Comparison of ENCODE assay signal across 20 mouse cellular contexts in genomic region chr19:55384634-55385033, GRCm38 (mm10).
DNase-seq lines count a peak whose midpoint lies in the region; ATAC-seq and TF ChIP-seq lines count a peak whose summit lies in the region.
"Had no signal": no experiment of that assay in that cellular context is flagged by ENCODE, and none has a peak within 500 bp of the region (broad histone marks: within the 10 kb centered on the region; RNA-seq: fewer than 3 reads in every experiment).

No protein-coding gene starts in this region.

- no peaks in the 10 kb centered on the region for H3K9me3 ChIP-seq in liver, embryonic 12.5 days (replicated peaks)
- no peaks in the 10 kb centered on the region for H3K9me3 ChIP-seq in liver, embryonic 11.5 days (ENCODE audit: control insufficient read depth, low read length)
- H3K9me3 ChIP-seq in liver, embryonic 16.5 days (replicated peaks; ENCODE audit: control insufficient read depth, low read length) = no peaks in the 10 kb centered on the region
- no peaks in the 10 kb centered on the region for H3K9me3 ChIP-seq in midbrain, postnatal 0 days (ENCODE audit: low read length)
- no peaks in the 10 kb centered on the region for H3K9me3 ChIP-seq in intestine, postnatal 0 days (ENCODE audit: control insufficient read depth)
- H3K9me3 ChIP-seq: embryonic facial prominence, embryonic 12.5 days; heart, embryonic 10.5 days; intestine, embryonic 15.5 days; neural tube, embryonic 13.5 days had no signal

- WGBS in liver, embryonic 12.5 days (ENCODE audit: insufficient replicate concordance) = 74% methylated on average over 15 of the region's 15 CpGs
- 75% methylated on average over 15 of the region's 15 CpGs for WGBS in liver, embryonic 11.5 days
- WGBS in liver, embryonic 16.5 days (ENCODE audit: insufficient replicate concordance) = 72% methylated on average over 15 of the region's 15 CpGs
- WGBS in midbrain, postnatal 0 days = 76% methylated on average over 15 of the region's 15 CpGs
- 93% methylated on average over 15 of the region's 15 CpGs for WGBS in intestine, postnatal 0 days

- peaks cover 10% of the 10 kb centered on the region for H3K36me3 ChIP-seq in liver, embryonic 12.5 days
- H3K36me3 ChIP-seq in liver, embryonic 11.5 days (ENCODE audit: control insufficient read depth, insufficient read depth, low read length) = no peaks in the 10 kb centered on the region
- no peaks in the 10 kb centered on the region for H3K36me3 ChIP-seq in liver, embryonic 16.5 days (ENCODE audit: control insufficient read depth, insufficient read depth)
- no peaks in the 10 kb centered on the region for H3K36me3 ChIP-seq in midbrain, postnatal 0 days (ENCODE audit: insufficient read depth, low read length)
- H3K36me3 ChIP-seq in intestine, postnatal 0 days (ENCODE audit: control insufficient read depth, insufficient read depth) = peaks cover 9% of the 10 kb centered on the region; the same call in 1 of the 2 replicates
- H3K36me3 ChIP-seq: embryonic facial prominence, embryonic 12.5 days; heart, embryonic 10.5 days; intestine, embryonic 15.5 days; neural tube, embryonic 13.5 days had no signal

- no peak overlapping the region for H3K9ac ChIP-seq in liver, embryonic 12.5 days
- H3K9ac ChIP-seq in liver, embryonic 11.5 days (ENCODE audit: low read depth, low read length) = no peak overlapping the region
- H3K9ac ChIP-seq in liver, embryonic 16.5 days (ENCODE audit: low read depth, low read length) = no peak overlapping the region
- no peak overlapping the region for H3K9ac ChIP-seq in midbrain, postnatal 0 days (replicated peaks; ENCODE audit: low read length, poor library complexity, severe bottlenecking)
- H3K9ac ChIP-seq in intestine, postnatal 0 days (ENCODE audit: low read depth, low read length) = no peak overlapping the region
- H3K9ac ChIP-seq: embryonic facial prominence, embryonic 12.5 days; intestine, embryonic 15.5 days; neural tube, embryonic 13.5 days had no signal

- no peaks in the 10 kb centered on the region for H3K4me1 ChIP-seq in liver, embryonic 12.5 days
- no peaks in the 10 kb centered on the region for H3K4me1 ChIP-seq in liver, embryonic 11.5 days (replicated peaks; ENCODE audit: control insufficient read depth, insufficient read depth, low read length)
- no peaks in the 10 kb centered on the region for H3K4me1 ChIP-seq in liver, embryonic 16.5 days (ENCODE audit: control insufficient read depth, low read depth, low read length)
- H3K4me1 ChIP-seq in midbrain, postnatal 0 days (ENCODE audit: insufficient read depth, low read length) = peaks cover 2% of the 10 kb centered on the region; the same call in 1 of the 2 replicates
- no peaks in the 10 kb centered on the region for H3K4me1 ChIP-seq in intestine, postnatal 0 days (replicated peaks; ENCODE audit: control insufficient read depth, insufficient read depth, low read length)
- H3K4me1 ChIP-seq: intestine, embryonic 15.5 days had no signal

- ATAC-seq in liver, embryonic 12.5 days = 0 out of 2 replicates have a peak, but pooled peaks have one; percentile 47
- ATAC-seq in liver, embryonic 11.5 days (replicated peaks; ENCODE audit: low FRiP score) = no peak
- peak; percentile 47; the same call in 1 of the 2 replicates for ATAC-seq in liver, embryonic 16.5 days (ENCODE audit: low read depth)
- ATAC-seq in midbrain, postnatal 0 days (ENCODE audit: low FRiP score) = no peak
- no peak for ATAC-seq in intestine, postnatal 0 days
- ATAC-seq: intestine, embryonic 15.5 days had no signal

- H3K4me3 ChIP-seq in liver, embryonic 12.5 days = no peak overlapping the region
- no peak overlapping the region for H3K4me3 ChIP-seq in liver, embryonic 11.5 days (ENCODE audit: low read depth, low read length)
- H3K4me3 ChIP-seq in liver, embryonic 16.5 days (ENCODE audit: low read depth, low read length) = no peak overlapping the region
- H3K4me3 ChIP-seq in midbrain, postnatal 0 days (ENCODE audit: low read depth, low read length) = no peak overlapping the region
- H3K4me3 ChIP-seq in intestine, postnatal 0 days (ENCODE audit: low read depth, low read length) = no peak overlapping the region
- H3K4me3 ChIP-seq: embryonic facial prominence, embryonic 12.5 days; heart, embryonic 10.5 days; intestine, embryonic 15.5 days; neural tube, embryonic 13.5 days had no signal

- no peak for TF ChIP-seq POLR2A in brain, embryonic 14.5 days (IDR thresholded peaks at IDR 0.05; ENCODE audit: borderline replicate concordance, extremely low read depth, insufficient read depth, insufficient read length, poor library complexity, severe bottlenecking)

- H3K27me3 ChIP-seq in liver, embryonic 12.5 days (replicated peaks) = no peaks in the 10 kb centered on the region
- H3K27me3 ChIP-seq in liver, embryonic 11.5 days (replicated peaks; ENCODE audit: control insufficient read depth, insufficient read depth, low read length) = no peaks in the 10 kb centered on the region
- H3K27me3 ChIP-seq in liver, embryonic 16.5 days (ENCODE audit: control insufficient read depth, insufficient read depth, low read depth, low read length) = no peaks in the 10 kb centered on the region
- H3K27me3 ChIP-seq in midbrain, postnatal 0 days (ENCODE audit: insufficient read depth, low read length) = no peaks in the 10 kb centered on the region
- H3K27me3 ChIP-seq in intestine, postnatal 0 days (replicated peaks; ENCODE audit: control insufficient read depth, insufficient read depth, low read length) = no peaks in the 10 kb centered on the region
- H3K27me3 ChIP-seq: embryonic facial prominence, embryonic 12.5 days; intestine, embryonic 15.5 days; neural tube, embryonic 13.5 days had no signal

- H3K27ac ChIP-seq in liver, embryonic 12.5 days = no peak overlapping the region
- no peak overlapping the region for H3K27ac ChIP-seq in liver, embryonic 11.5 days (ENCODE audit: low read depth, low read length)
- H3K27ac ChIP-seq in liver, embryonic 16.5 days (ENCODE audit: low read length) = no peak overlapping the region
- peak overlapping the region; percentile 2; the same call in 1 of the 2 replicates for H3K27ac ChIP-seq in midbrain, postnatal 0 days (ENCODE audit: low read depth, low read length)
- no peak overlapping the region for H3K27ac ChIP-seq in intestine, postnatal 0 days (ENCODE audit: low read depth, low read length)
- H3K27ac ChIP-seq: embryonic facial prominence, embryonic 12.5 days; heart, embryonic 10.5 days; intestine, embryonic 15.5 days; neural tube, embryonic 13.5 days had no signal

- no peak for DNase-seq in liver, embryonic 11.5 days (ENCODE audit: low spot score)
- DNase-seq in brain, embryonic 14.5 days (ENCODE audit: low read depth) = peak; percentile 84
- no peak for DNase-seq in midbrain, postnatal 0 days (ENCODE audit: low spot score)
- DNase-seq in T-cell, adult 2 months (ENCODE audit: low spot score) = no peak
- DNase-seq in heart, postnatal 4 days = no peak
- DNase-seq: adrenal gland, postnatal 25 days; B cell, adult 2 months; cerebellum, postnatal 25 days; gastrocnemius, postnatal 36 days; kidney, postnatal 10 days; lung, postnatal 14 days; right cerebral cortex, postnatal 4 days; thymus, adult 2 months had no signal

- H3K4me2 ChIP-seq in liver, embryonic 12.5 days = no peak overlapping the region
- no peak overlapping the region for H3K4me2 ChIP-seq in liver, embryonic 11.5 days
- H3K4me2 ChIP-seq in liver, embryonic 16.5 days (ENCODE audit: low read depth, low read length) = no peak overlapping the region
- H3K4me2 ChIP-seq in midbrain, postnatal 0 days (ENCODE audit: low read depth, low read length, poor library complexity, severe bottlenecking) = no peak overlapping the region
- H3K4me2 ChIP-seq in intestine, postnatal 0 days (replicated peaks; ENCODE audit: low read depth) = no peak overlapping the region
- H3K4me2 ChIP-seq: embryonic facial prominence, embryonic 12.5 days; intestine, embryonic 15.5 days; neural tube, embryonic 13.5 days had no signal

- TF ChIP-seq CTCF in brain, embryonic 14.5 days (IDR thresholded peaks at IDR 0.05; ENCODE audit: borderline replicate concordance, extremely low read depth, insufficient read depth, insufficient read length) = no peak
- no peak for TF ChIP-seq CTCF in midbrain, postnatal 0 days (IDR thresholded peaks at IDR 0.05)
- no peak for TF ChIP-seq CTCF in intestine, postnatal 0 days (IDR thresholded peaks at IDR 0.05; ENCODE audit: low read depth)

Comparison
In these comparisons a context has a peak if more than half of its experiments do, and no peak if none do; other contexts are left out.
1. ATAC-seq: peak in liver, embryonic 12.5 days (single experiment) and liver, embryonic 16.5 days (single experiment); none in liver, embryonic 11.5 days (single experiment), midbrain, postnatal 0 days (single experiment) and intestine, postnatal 0 days (single experiment).